Mouse (Mus musculus) neural tube, embryonic 11.5 days (tissue): ENCODE measurements around the gene Plppr2. TPM values are rescaled to one million over a fixed set of nuclear protein-coding genes. Genes with fewer than 3 reads are reported as not detected.

Experiments used
- ATAC-seq: fragments of 200-750 bp; cut with Nextera tagmentation; 2 replicates; pipeline ENCODE4 v1.8.0; 2017; ENCODE audit warnings: moderate number of reproducible peaks, mild to moderate bottlenecking, moderate TSS enrichment, moderate library complexity; ENCODE audit not compliant: insufficient read depth, low FRiP score, low TSS enrichment
- DNase-seq: peaks from one replicate; pipeline ENCODE4 v3.0.0-alpha.2; 2015; ENCODE audit warnings: low spot score
- H3K27ac ChIP-seq: fragments of 300-500 bp; sonication (generic); 2 replicates; pipeline ENCODE4 v1.5.1; 2014; ENCODE audit warnings: low read depth, mild to moderate bottlenecking, low read length
- H3K27me3 ChIP-seq: fragments of 300-500 bp; sonication (generic); 2 replicates; pipeline ENCODE4 v1.6.1; 2014; ENCODE audit warnings: mild to moderate bottlenecking, low read length, mixed read lengths; ENCODE audit not compliant: control insufficient read depth, insufficient read depth
- H3K36me3 ChIP-seq: fragments of 300-500 bp; sonication (generic); 2 replicates; pipeline ENCODE4 v1.6.1; 2014; ENCODE audit warnings: mild to moderate bottlenecking, low read length, moderate library complexity, mixed read lengths; ENCODE audit not compliant: control insufficient read depth, insufficient read depth
- H3K4me1 ChIP-seq: fragments of 300-500 bp; sonication (generic); 2 replicates; pipeline ENCODE4 v1.6.1; 2014; ENCODE audit warnings: low read length, mixed read lengths; ENCODE audit not compliant: control insufficient read depth, insufficient read depth
- H3K4me2 ChIP-seq: fragments of 300-500 bp; sonication (generic); 2 replicates; pipeline ENCODE4 v1.6.1; 2014; ENCODE audit warnings: low read depth, mild to moderate bottlenecking, moderate library complexity
- H3K4me3 ChIP-seq: fragments of 300-500 bp; sonication (generic); 2 replicates; pipeline ENCODE4 v1.5.1; 2014; ENCODE audit warnings: low read depth, low read length
- H3K9ac ChIP-seq: fragments of 300-500 bp; sonication (generic); 2 replicates; pipeline ENCODE4 v1.6.1; 2014; ENCODE audit warnings: mild to moderate bottlenecking, low read length
- H3K9me3 ChIP-seq: fragments of 300-500 bp; sonication (generic); 2 replicates; pipeline ENCODE4 v1.6.1; 2016; ENCODE audit warnings: low read length; ENCODE audit not compliant: control insufficient read depth
- WGBS: fragments of 180-500 bp; shearing (Covaris S2); extraction: QIAGEN DNeasy Blood & Tissue Kit; methylation state at CpG from one replicate; pipeline ENCODE4 v1.1.7; 2014; 5-methylcytosine and 5-hydroxymethylcytosine counted together
- polyA plus RNA-seq: library from polyadenylated mRNA; unstranded; fragments of >200 nt; fragmentation: Nextera tagmentation; extraction: Ambion mirVana; gene quantifications from 2 replicates; pipeline ENCODE4 v1.2.1, GENCODE M21; 2014

The Plppr2 gene
- polyA plus RNA-seq, 1 experiment from 2014 or later: 27.7 TPM

GRCm38 (mm10) chr9:21996178-21996867 lies 59.5 kb downstream of the Plppr2 start:
- H3K4me2 ChIP-seq: no peak overlapping the region
- H3K27me3 ChIP-seq: peaks cover 7% of the 10 kb centered on the region
- H3K4me3 ChIP-seq: no peak overlapping the region
- no peak overlapping the region for H3K9ac ChIP-seq
- no peak for DNase-seq
- H3K9me3 ChIP-seq: no peaks in the 10 kb centered on the region
- H3K27ac ChIP-seq: no peak overlapping the region
- H3K36me3 ChIP-seq: no peaks in the 10 kb centered on the region
- ATAC-seq: no peak
- no peaks in the 10 kb centered on the region for H3K4me1 ChIP-seq
- WGBS: 83% methylated on average over 3 of the region's 3 CpGs

Other genes with a start within 250 kb of the Plppr2 start
- gene Ldlr, start 213.6 kb upstream of the Plppr2 start, polyA plus RNA-seq: 18.7 and 22.5 TPM in 2 replicates
- 116 and 117 TPM in 2 replicates for gene Spc24, start 176.7 kb upstream of the Plppr2 start, polyA plus RNA-seq
- 3.7 and 4.5 TPM in 2 replicates for gene Kank2, start 138.3 kb upstream of the Plppr2 start, polyA plus RNA-seq
- gene Angptl8, start 101.5 kb upstream of the Plppr2 start, polyA plus RNA-seq: not detected in 2 replicates
- gene Dock6, start 84.4 kb upstream of the Plppr2 start, polyA plus RNA-seq: 24.7 and 25.4 TPM in 2 replicates
- 11.1 and 12.7 TPM in 2 replicates for gene Rab3d, start 18.8 kb upstream of the Plppr2 start, polyA plus RNA-seq
- 3.6 TPM in 2 replicates for gene Ccdc159, start 9.6 kb upstream of the Plppr2 start, polyA plus RNA-seq
- gene Tmem205, start 9.5 kb upstream of the Plppr2 start, polyA plus RNA-seq: 35.1 and 35.4 TPM in 2 replicates
- gene Swsap1, start 18.7 kb downstream of the Plppr2 start, polyA plus RNA-seq: 18.9 and 22.5 TPM in 2 replicates
- gene Epor, start 26.5 kb downstream of the Plppr2 start, polyA plus RNA-seq: 4.1 and 5.9 TPM in 2 replicates
- 2.3 and 3.7 TPM in 2 replicates for gene Rgl3, start 52.4 kb downstream of the Plppr2 start, polyA plus RNA-seq
- 2.7 and 3.5 TPM in 2 replicates for gene Ccdc151, start 65.6 kb downstream of the Plppr2 start, polyA plus RNA-seq
- 91.4 and 106 TPM in 2 replicates for gene Prkcsh, start 65.8 kb downstream of the Plppr2 start, polyA plus RNA-seq
- gene Elavl3, start 115.0 kb downstream of the Plppr2 start, polyA plus RNA-seq: 64.6 and 69.1 TPM in 2 replicates
- gene Gm49318, start 134.2 kb downstream of the Plppr2 start, polyA plus RNA-seq: not detected in 2 replicates
- gene Zfp653, start 134.3 kb downstream of the Plppr2 start, polyA plus RNA-seq: 8.2 and 9.5 TPM in 2 replicates
- 40.1 and 40.4 TPM in 2 replicates for gene Ecsit, start 148.4 kb downstream of the Plppr2 start, polyA plus RNA-seq
- gene Cnn1, start 162.2 kb downstream of the Plppr2 start, polyA plus RNA-seq: 1.0 and 2.6 TPM in 2 replicates
- 217 and 221 TPM in 2 replicates for gene Elof1, start 180.1 kb downstream of the Plppr2 start, polyA plus RNA-seq
- 14.9 and 16.8 TPM in 2 replicates for gene Acp5, start 198.7 kb downstream of the Plppr2 start, polyA plus RNA-seq
- gene Pigyl, start 219.8 kb downstream of the Plppr2 start, polyA plus RNA-seq: 59.6 and 59.7 TPM in 2 replicates